Mouse (Mus musculus) intestine, embryonic 14.5 days (tissue): ENCODE results near the gene Itln1. TPM values are rescaled to one million over a fixed set of nuclear protein-coding genes. Genes with fewer than 3 reads are reported as not detected.
A peak's percentile ranks its signal among the peaks of the same experiment; 100 is the strongest.

Experiments
- ATAC-seq: fragments of 200-750 bp; cut with Nextera tagmentation; replicated peaks from 2 replicates; pipeline ENCODE4 v1.8.0; 2017; ENCODE audit warnings: low read depth, moderate number of reproducible peaks, moderate TSS enrichment, moderate library complexity; ENCODE audit not compliant: low FRiP score, low TSS enrichment
- DNase-seq: peaks from one replicate; pipeline ENCODE4 v3.0.0-alpha.2; 2018; ENCODE audit warnings: low spot score
- H3K27ac ChIP-seq: fragments of 300-500 bp; sonication (generic); 2 replicates; pipeline ENCODE4 v1.5.1; 2014; ENCODE audit warnings: low read depth, mild to moderate bottlenecking, control low read depth
- H3K27me3 ChIP-seq: fragments of 300-500 bp; sonication (generic); replicated peaks from 2 replicates; pipeline ENCODE4 v1.6.1; 2014; ENCODE audit warnings: low read length, control low read depth; ENCODE audit not compliant: control insufficient read depth, insufficient read depth
- H3K36me3 ChIP-seq: fragments of 300-500 bp; sonication (generic); 2 replicates; pipeline ENCODE4 v1.6.1; 2014; ENCODE audit warnings: low read length, control low read depth; ENCODE audit not compliant: control insufficient read depth, insufficient read depth
- H3K4me1 ChIP-seq: fragments of 300-500 bp; sonication (generic); replicated peaks from 2 replicates; pipeline ENCODE4 v1.6.1; 2014; ENCODE audit warnings: low read length, control low read depth, mixed read lengths; ENCODE audit not compliant: control insufficient read depth, insufficient read depth
- H3K4me2 ChIP-seq: fragments of 300-500 bp; sonication (generic); 2 replicates; pipeline ENCODE4 v1.6.1; 2014; ENCODE audit warnings: low read length
- H3K4me3 ChIP-seq: fragments of 300-500 bp; sonication (generic); 2 replicates; pipeline ENCODE4 v1.5.1; 2014; ENCODE audit warnings: low read depth, low read length, control low read depth, mixed read lengths
- H3K9ac ChIP-seq: fragments of 300-500 bp; sonication (generic); 2 replicates; pipeline ENCODE4 v1.6.1; 2014; ENCODE audit warnings: mild to moderate bottlenecking, low read length
- H3K9me3 ChIP-seq: fragments of 300-500 bp; sonication (generic); 2 replicates; pipeline ENCODE4 v1.6.1; 2016; ENCODE audit warnings: low read length, control low read depth; ENCODE audit not compliant: control insufficient read depth
- whole genome bisulfite sequencing: fragments of 180-500 bp; shearing (Covaris S2); extraction: QIAGEN DNeasy Blood & Tissue Kit; methylation state at CpG from one replicate; pipeline ENCODE4 v1.1.7; 2014; 5-methylcytosine and 5-hydroxymethylcytosine counted together
- polyA plus RNA-seq: library from polyadenylated mRNA; unstranded; fragments of >200 nt; fragmentation: Nextera tagmentation; extraction: Ambion mirVana; gene quantifications from 2 replicates; pipeline ENCODE4 v1.2.1, GENCODE M21; 2014

Itln1 gene
- polyA plus RNA-seq, 1 experiment from 2014 or later: not detected

DNA sequence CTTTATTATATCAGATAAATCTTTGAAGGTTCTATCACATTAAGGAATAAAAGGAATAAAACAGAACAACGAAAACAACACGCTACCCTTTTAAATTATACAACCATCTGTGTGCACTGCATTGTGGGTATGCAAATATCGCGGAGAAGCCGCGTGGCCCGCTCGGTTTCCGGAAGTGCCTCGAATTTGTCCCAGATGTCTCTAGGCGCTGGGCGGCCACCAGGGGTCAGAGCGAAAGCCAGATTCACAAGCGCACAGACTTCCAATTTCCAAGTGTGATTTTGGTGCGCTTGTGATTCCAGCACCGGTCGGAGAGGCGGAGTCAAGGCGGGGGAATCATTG is 31.9 kb downstream of the Itln1 start, which contains the start of gene Alyref2:
Gene Alyref2, plus strand, starts transcription at position 229 of the 342 bp plus-strand sequence.
- under 1% methylated on average over 19 of the region's 19 CpGs for WGBS

GRCm38 (mm10) chr1:171502388-171503249 is 32.5 kb downstream of the Itln1 start:
- no peaks in the 10 kb centered on the region for H3K27me3 ChIP-seq
- peaks cover 8% of the 10 kb centered on the region for H3K4me1 ChIP-seq
- H3K4me3 ChIP-seq: peak overlapping the region; percentile 56
- peak overlapping the region; percentile 93 for H3K27ac ChIP-seq
- DNase-seq: peak; percentile 70
- 0 out of 2 replicates have a peak, but pooled peaks cover 3% of the 10 kb centered on the region for H3K9me3 ChIP-seq
- no peaks in the 10 kb centered on the region for H3K36me3 ChIP-seq
- peak overlapping the region; percentile 74; the same call in 1 of the 2 replicates for H3K9ac ChIP-seq
- H3K4me2 ChIP-seq: peak overlapping the region; percentile 63
- WGBS: 2% methylated on average over 14 of the region's 14 CpGs
- peak; percentile 89 for ATAC-seq

More for the DNA sequence above, 31.9 kb downstream of the Itln1 start, which contains the start of gene Alyref2:
- Histone ChIP-seq H3K4me1 (peaks cover 8% of the 10 kb centered on the region), H3K9ac (peak within 1 kb of the TSS; percentile 74), H3K27me3 (no peaks in the 10 kb centered on the region), H3K4me2 (peak within 1 kb of the TSS; percentile 63), H3K4me3 (peak within 1 kb of the TSS; percentile 56), H3K9me3 (0 out of 2 replicates have a peak, but pooled peaks cover 3% of the 10 kb centered on the region), H3K36me3 (no peaks in the 10 kb centered on the region), H3K27ac (peak within 1 kb of the TSS; percentile 93)
- DNase-seq (peak; percentile 93), ATAC-seq (peak; percentile 86)

DNA sequence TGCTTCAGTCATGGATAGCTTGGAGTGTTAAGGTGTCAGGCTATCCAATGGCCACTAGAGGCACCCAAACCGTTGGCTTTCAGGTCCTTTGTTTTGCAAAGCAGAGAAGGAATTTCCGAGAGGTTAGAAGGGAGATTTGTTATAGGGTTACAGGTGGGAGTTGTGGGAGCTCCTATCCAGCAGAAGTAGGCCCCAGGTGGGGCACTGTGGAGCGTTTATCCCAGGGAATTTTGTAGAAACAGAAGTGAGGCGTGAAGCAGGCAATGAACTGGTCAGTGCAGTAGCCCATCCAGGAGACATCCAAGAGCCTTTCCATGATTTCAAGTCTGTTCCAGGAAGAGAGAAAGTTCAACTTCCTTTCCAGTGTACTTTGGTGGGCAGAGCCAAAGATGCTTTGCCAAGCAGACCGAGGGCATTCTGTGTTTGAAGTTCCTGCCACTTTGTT is 33.4 kb downstream of the Itln1 start:
- peaks cover 8% of the 10 kb centered on the region for H3K4me1 ChIP-seq
- peak overlapping the region; percentile 29 for H3K4me2 ChIP-seq
- H3K9ac ChIP-seq: 0 out of 2 replicates have a peak overlapping the region, but pooled peaks have one; percentile 23
- DNase-seq (peak; percentile 79), ATAC-seq (no peak)
- 2% methylated on average over 5 of the region's 5 CpGs for WGBS
- no peak overlapping the region for H3K4me3 ChIP-seq
- H3K27ac ChIP-seq: no peak overlapping the region
- no peaks in the 10 kb centered on the region for H3K36me3 ChIP-seq
- H3K9me3 ChIP-seq: 0 out of 2 replicates have a peak, but pooled peaks cover 3% of the 10 kb centered on the region
- H3K27me3 ChIP-seq: no peaks in the 10 kb centered on the region

- peaks cover 8% of the 10 kb centered on the region for H3K4me1 ChIP-seq
- no peaks in the 10 kb centered on the region for H3K36me3 ChIP-seq
- no peak overlapping the region for H3K4me3 ChIP-seq
- 0 out of 2 replicates have a peak overlapping the region, but pooled peaks have one; percentile 29 for H3K4me2 ChIP-seq
- 0 out of 2 replicates have a peak, but pooled peaks cover 1% of the 10 kb centered on the region for H3K9me3 ChIP-seq
- no peaks in the 10 kb centered on the region for H3K27me3 ChIP-seq
- no peak overlapping the region for H3K27ac ChIP-seq
- ATAC-seq (no peak), DNase-seq (no peak)
- no peak overlapping the region for H3K9ac ChIP-seq
- WGBS: 58% methylated on average over 6 of the region's 6 CpGs
Measured at GRCm38 (mm10) chr1:171501016-171501610, 34.0 kb downstream of the Itln1 start.

DNA sequence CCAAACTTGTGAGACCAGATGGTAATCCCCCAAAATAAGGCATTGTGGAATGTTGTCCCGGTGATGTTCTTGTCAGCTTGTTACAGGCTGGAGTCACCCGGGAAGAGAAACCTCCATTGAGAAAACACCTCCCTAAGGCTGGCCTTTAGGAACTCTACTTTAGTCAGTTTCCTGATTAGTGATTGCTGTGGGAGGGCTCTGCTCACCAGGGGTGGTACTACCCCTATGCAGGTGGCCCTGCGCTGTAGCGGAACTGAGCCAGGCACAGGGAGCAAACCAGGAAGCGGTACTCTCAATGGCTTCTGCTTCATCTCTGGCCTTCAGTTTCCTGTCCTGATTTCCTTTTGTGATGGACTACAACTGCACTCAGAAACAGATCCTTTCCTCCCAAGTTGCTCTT is 35.2 kb downstream of the Itln1 start:
- DNase-seq: no peak
- Histone ChIP-seq H3K36me3 (no peaks in the 10 kb centered on the region), H3K27ac (no peak overlapping the region), H3K4me3 (no peak overlapping the region), H3K4me1 (peaks cover 8% of the 10 kb centered on the region), H3K9ac (no peak overlapping the region), H3K9me3 (no peaks in the 10 kb centered on the region), H3K27me3 (no peaks in the 10 kb centered on the region), H3K4me2 (no peak overlapping the region)
- no peak for ATAC-seq
- WGBS: 68% methylated on average over 5 of the region's 5 CpGs

GRCm38 (mm10) chr1:171495371-171495770 is 39.7 kb downstream of the Itln1 start:
- no peak overlapping the region for H3K9ac ChIP-seq
- H3K27me3 ChIP-seq: no peaks in the 10 kb centered on the region
- no peak overlapping the region for H3K4me2 ChIP-seq
- 0 out of 2 replicates have a peak, but pooled peaks cover 3% of the 10 kb centered on the region for H3K9me3 ChIP-seq
- H3K27ac ChIP-seq: no peak overlapping the region
- ATAC-seq: no peak
- DNase-seq: no peak
- no peaks in the 10 kb centered on the region for H3K4me1 ChIP-seq
- no peak overlapping the region for H3K4me3 ChIP-seq
- 91% methylated on average over 6 of the region's 6 CpGs for WGBS
- H3K36me3 ChIP-seq: no peaks in the 10 kb centered on the region

DNA sequence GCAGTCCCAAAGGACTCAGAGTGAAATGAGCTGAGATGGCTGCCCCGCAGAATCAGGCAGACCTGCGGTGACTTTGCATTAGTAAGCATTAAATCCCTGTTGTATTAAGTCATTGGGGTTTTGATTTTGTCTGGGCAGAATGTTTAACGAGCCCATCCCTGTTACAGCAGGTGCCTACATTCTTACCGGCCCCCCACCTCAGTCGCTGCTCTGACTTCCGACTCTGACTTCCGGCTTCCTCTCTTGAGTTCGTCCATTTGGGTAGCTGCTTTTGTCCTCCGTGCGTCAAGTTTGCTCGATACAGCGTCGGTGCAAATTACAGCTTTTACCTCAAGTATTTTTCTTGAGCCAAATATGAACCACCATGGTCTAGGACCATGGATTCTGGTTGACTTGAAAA is 40.9 kb downstream of the Itln1 start:
- Histone ChIP-seq H3K4me2 (no peak overlapping the region), H3K27ac (no peak overlapping the region), H3K27me3 (no peaks in the 10 kb centered on the region), H3K9me3 (peaks cover 9% of the 10 kb centered on the region; the same call in 1 of the 2 replicates), H3K4me1 (no peaks in the 10 kb centered on the region), H3K4me3 (no peak overlapping the region), H3K9ac (no peak overlapping the region), H3K36me3 (no peaks in the 10 kb centered on the region)
- no peak for ATAC-seq
- 91% methylated on average over 13 of the region's 13 CpGs for WGBS
- no peak for DNase-seq

- no peak overlapping the region for H3K4me3 ChIP-seq
- no peak overlapping the region for H3K27ac ChIP-seq
- peaks cover 9% of the 10 kb centered on the region for H3K9me3 ChIP-seq
- H3K36me3 ChIP-seq: no peaks in the 10 kb centered on the region
- no peak overlapping the region for H3K4me2 ChIP-seq
- H3K9ac ChIP-seq: no peak overlapping the region
- 53% methylated on average over 2 of the region's 2 CpGs for WGBS
- H3K27me3 ChIP-seq: no peaks in the 10 kb centered on the region
- DNase-seq: peak; percentile 81
- H3K4me1 ChIP-seq: no peaks in the 10 kb centered on the region
- no peak; the same call in 1 of the 2 replicates for ATAC-seq
Measured at GRCm38 (mm10) chr1:171478968-171479367, 56.1 kb downstream of the Itln1 start.
